Mouse (Mus musculus): Measurements from ENCODE around the gene Rcvrn. TPM values are rescaled to one million over a fixed set of nuclear protein-coding genes. Genes with fewer than 3 reads are reported as not detected.
A peak's percentile ranks its signal among the peaks of the same experiment; 100 is the strongest.

The Rcvrn gene
- polyA plus RNA-seq, 1 experiment from 2014 or later: not detected

GRCm38 (mm10) chr11:67666129-67666528 lies 29.0 kb upstream of the Rcvrn start:
- no peaks in the 10 kb centered on the region for H3K27me3 ChIP-seq (ENCODE audit: insufficient read depth, low read length)
- H3K4me1 ChIP-seq (ENCODE audit: insufficient read depth): no peaks in the 10 kb centered on the region; the same call in 1 of the 2 replicates
- H3K4me3 ChIP-seq (ENCODE audit: low read depth, low read length): no peak overlapping the region
- H3K4me2 ChIP-seq (ENCODE audit: low read depth, low read length): no peak overlapping the region
- 64% methylated on average over 5 of the region's 5 CpGs for WGBS (ENCODE audit: insufficient replicate concordance)
- DNase-seq (no peak), ATAC-seq (no peak)
- H3K36me3 ChIP-seq (replicated peaks; ENCODE audit: insufficient read depth, low read length): no peaks in the 10 kb centered on the region
- no peak overlapping the region for H3K9ac ChIP-seq (replicated peaks)
- TF ChIP-seq EP300 (IDR thresholded peaks at IDR 0.05; ENCODE audit: low read depth) (no peak), CTCF (IDR thresholded peaks at IDR 0.05; ENCODE audit: low read depth) (no peak)
- H3K9me3 ChIP-seq (ENCODE audit: low read length): no peaks in the 10 kb centered on the region
- H3K27ac ChIP-seq (ENCODE audit: low read depth): no peak overlapping the region

DNA sequence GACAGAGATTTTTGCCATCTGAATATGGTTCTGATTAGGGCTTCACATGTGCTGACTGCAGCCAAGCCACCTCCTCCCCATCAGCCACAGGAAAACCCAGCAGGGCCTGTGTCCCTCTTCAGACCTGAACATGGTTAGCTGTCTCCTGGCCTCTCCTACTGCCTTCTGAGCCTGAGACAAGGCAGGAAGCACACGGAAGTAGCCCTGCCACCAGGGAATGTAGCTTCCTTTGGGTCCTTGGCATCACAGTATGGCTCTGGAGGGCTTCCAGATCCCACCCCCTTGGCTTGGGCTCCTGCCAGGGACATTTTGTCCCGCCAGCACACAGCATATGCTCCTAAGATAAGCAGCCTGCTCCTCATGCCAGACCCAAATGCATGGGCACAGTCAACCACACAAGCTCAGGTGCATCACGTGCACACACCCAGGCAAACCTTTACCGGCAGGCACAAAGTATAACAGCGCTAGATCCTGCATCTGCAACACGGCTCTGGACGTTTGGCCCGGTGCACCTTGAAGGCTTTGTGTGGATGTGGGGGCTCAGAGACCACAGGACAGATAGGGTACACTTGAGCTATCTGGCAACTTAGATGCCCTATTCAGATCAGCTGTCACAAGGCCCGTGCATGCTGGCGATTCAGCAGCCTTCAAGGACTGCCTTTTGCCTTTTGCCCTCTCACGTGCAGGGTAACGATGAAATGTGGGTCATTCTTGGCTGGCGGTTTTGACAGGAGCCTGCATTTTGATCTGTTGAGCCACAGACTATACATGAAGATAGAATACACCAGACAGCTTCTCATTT lies 27.4 kb upstream of the Rcvrn start:
- Histone ChIP-seq H3K36me3 (replicated peaks; ENCODE audit: insufficient read depth, low read length) (no peaks in the 10 kb centered on the region), H3K4me3 (ENCODE audit: low read depth, low read length) (no peak overlapping the region), H3K27me3 (ENCODE audit: insufficient read depth, low read length) (no peaks in the 10 kb centered on the region), H3K9me3 (ENCODE audit: low read length) (no peaks in the 10 kb centered on the region), H3K27ac (ENCODE audit: low read depth) (no peak overlapping the region), H3K9ac (replicated peaks) (no peak overlapping the region), H3K4me1 (ENCODE audit: insufficient read depth) (no peaks in the 10 kb centered on the region; the same call in 1 of the 2 replicates), H3K4me2 (ENCODE audit: low read depth, low read length) (no peak overlapping the region)
- WGBS (ENCODE audit: insufficient replicate concordance): 69% methylated on average over 13 of the region's 13 CpGs
- ATAC-seq: peak; percentile 59
- DNase-seq: peak; percentile 34
- TF ChIP-seq CTCF (IDR thresholded peaks at IDR 0.05; ENCODE audit: low read depth) (no peak), EP300 (IDR thresholded peaks at IDR 0.05; ENCODE audit: low read depth) (peak; percentile 84)

GRCm38 (mm10) chr11:67668460-67669007 lies 26.6 kb upstream of the Rcvrn start:
- no peak overlapping the region for H3K9ac ChIP-seq (replicated peaks)
- no peak for DNase-seq
- H3K4me3 ChIP-seq (ENCODE audit: low read depth, low read length): no peak overlapping the region
- H3K27me3 ChIP-seq (ENCODE audit: insufficient read depth, low read length): no peaks in the 10 kb centered on the region
- H3K9me3 ChIP-seq (ENCODE audit: low read length): no peaks in the 10 kb centered on the region
- WGBS (ENCODE audit: insufficient replicate concordance): 84% methylated on average over 3 of the region's 3 CpGs
- H3K36me3 ChIP-seq (replicated peaks; ENCODE audit: insufficient read depth, low read length): no peaks in the 10 kb centered on the region
- H3K27ac ChIP-seq (ENCODE audit: low read depth): no peak overlapping the region
- no peak for ATAC-seq
- no peak overlapping the region for H3K4me2 ChIP-seq (ENCODE audit: low read depth, low read length)
- TF ChIP-seq EP300 (IDR thresholded peaks at IDR 0.05; ENCODE audit: low read depth) (no peak), CTCF (IDR thresholded peaks at IDR 0.05; ENCODE audit: low read depth) (no peak)
- H3K4me1 ChIP-seq (ENCODE audit: insufficient read depth): no peaks in the 10 kb centered on the region; the same call in 1 of the 2 replicates

DNA sequence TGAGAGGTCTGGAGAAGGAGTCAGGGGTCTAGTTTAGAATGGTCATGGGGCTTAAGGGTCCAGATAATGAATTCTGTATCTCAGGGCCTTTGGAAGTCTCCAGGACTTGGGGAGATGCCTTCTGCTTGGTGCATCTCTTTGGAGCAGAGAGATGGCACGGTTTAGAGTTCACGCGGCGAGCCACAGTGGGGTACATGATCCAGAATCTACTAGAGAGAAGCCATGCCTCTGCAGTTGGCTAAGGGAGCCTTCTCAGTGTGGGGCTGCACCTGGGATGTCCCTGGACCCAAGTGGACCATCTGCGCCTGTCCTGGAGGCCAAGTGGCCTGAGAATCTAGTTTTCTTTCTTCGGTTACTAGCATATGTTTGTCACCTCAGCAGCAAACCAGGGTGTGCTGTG lies 25.1 kb upstream of the Rcvrn start:
- Histone ChIP-seq H3K27me3 (ENCODE audit: insufficient read depth, low read length) (no peaks in the 10 kb centered on the region), H3K27ac (ENCODE audit: low read depth) (no peak overlapping the region), H3K9me3 (ENCODE audit: low read length) (no peaks in the 10 kb centered on the region), H3K36me3 (replicated peaks; ENCODE audit: insufficient read depth, low read length) (no peaks in the 10 kb centered on the region), H3K9ac (replicated peaks) (no peak overlapping the region), H3K4me1 (ENCODE audit: insufficient read depth) (no peaks in the 10 kb centered on the region; the same call in 1 of the 2 replicates), H3K4me2 (ENCODE audit: low read depth, low read length) (no peak overlapping the region), H3K4me3 (ENCODE audit: low read depth, low read length) (no peak overlapping the region)
- TF ChIP-seq CTCF (IDR thresholded peaks at IDR 0.05; ENCODE audit: low read depth) (no peak), EP300 (IDR thresholded peaks at IDR 0.05; ENCODE audit: low read depth) (no peak)
- WGBS (ENCODE audit: insufficient replicate concordance): 91% methylated on average over 6 of the region's 6 CpGs
- ATAC-seq: no peak
- no peak for DNase-seq

DNA sequence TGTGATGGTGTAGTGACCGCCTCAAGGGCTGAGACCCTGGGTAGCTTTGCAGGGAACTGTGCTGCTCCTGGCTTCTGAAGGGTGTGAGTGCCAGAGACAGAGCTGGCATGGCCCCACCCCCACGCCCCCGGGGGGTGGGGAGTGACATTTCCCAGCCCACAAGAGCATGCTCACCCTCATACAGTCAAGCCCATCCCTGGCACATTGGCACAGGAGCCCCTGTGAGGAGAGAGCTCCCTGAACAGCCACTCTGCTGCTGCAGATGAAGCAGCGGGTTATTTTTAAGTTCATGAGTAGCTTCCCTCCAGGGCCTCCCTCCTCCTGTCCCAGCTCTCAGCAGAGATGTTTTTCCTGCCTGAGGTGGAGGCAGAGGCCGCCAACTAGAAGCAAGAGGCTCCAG lies 23.0 kb upstream of the Rcvrn start:
- no peaks in the 10 kb centered on the region for H3K36me3 ChIP-seq (replicated peaks; ENCODE audit: insufficient read depth, low read length)
- no peak overlapping the region for H3K9ac ChIP-seq (replicated peaks)
- 78% methylated on average over 5 of the region's 5 CpGs for WGBS (ENCODE audit: insufficient replicate concordance)
- no peaks in the 10 kb centered on the region for H3K9me3 ChIP-seq (ENCODE audit: low read length)
- ATAC-seq: no peak
- no peak for TF ChIP-seq EP300 (IDR thresholded peaks at IDR 0.05; ENCODE audit: low read depth)
- no peak for TF ChIP-seq CTCF (IDR thresholded peaks at IDR 0.05; ENCODE audit: low read depth)
- no peak overlapping the region for H3K4me3 ChIP-seq (ENCODE audit: low read depth, low read length)
- no peak for DNase-seq
- peaks cover 2% of the 10 kb centered on the region; the same call in 1 of the 2 replicates for H3K4me1 ChIP-seq (ENCODE audit: insufficient read depth)
- no peak overlapping the region for H3K4me2 ChIP-seq (ENCODE audit: low read depth, low read length)
- H3K27ac ChIP-seq (ENCODE audit: low read depth): no peak overlapping the region
- no peaks in the 10 kb centered on the region for H3K27me3 ChIP-seq (ENCODE audit: insufficient read depth, low read length)

Data from liver, postnatal 0 days (tissue).